In the genomic region with DNA sequence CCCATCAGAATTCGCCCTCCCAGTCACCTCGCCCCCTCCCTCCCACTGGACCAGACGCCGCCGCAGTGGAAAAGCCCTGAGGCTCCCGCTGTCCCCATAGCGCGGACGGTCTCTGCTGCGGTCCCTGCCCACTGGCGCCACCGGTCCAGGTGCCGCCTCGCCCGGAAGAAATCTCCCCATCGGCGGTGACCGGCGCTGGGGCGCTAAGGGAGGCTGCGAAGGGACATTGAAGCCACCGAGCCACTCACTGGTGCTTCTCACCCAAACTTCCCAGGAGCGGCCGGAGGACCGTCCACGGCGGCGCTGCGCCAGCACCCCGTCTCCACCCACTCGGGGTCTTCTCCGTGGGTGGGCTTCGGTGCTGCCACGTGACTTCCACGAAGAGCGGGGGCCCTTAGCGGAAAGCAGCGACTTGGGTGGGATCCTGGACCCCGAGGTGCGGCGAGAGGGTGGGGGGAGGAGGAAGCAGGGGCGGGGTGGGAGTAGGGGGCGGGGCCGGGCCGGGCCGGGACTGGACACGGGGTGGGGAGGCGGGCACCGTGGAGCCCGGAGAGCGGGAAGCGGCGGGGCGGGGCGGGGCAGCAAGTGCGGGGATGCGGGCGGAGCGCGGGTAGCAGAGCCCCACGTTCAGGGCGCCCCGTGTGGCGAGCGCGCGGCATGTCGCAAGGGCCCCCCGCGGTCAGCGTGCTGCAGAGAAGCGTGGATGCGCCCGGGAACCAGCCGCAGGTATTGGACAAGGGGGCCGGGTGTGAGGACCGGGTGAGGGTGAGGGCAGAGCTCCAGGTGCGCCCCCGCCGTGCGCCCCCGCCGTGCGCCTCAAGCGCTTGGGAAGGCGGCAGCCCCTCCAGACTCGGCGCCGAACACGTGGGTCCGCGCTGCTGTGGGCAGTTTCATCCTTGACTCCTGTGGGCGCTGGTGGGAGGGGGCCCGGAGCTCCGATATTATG, we compare ENCODE assay signal across 8 mouse cellular contexts. TPM values are rescaled to one million over a fixed set of nuclear protein-coding genes. Genes with fewer than 3 reads are reported as not detected.
DNase-seq lines count a peak whose midpoint lies in the region; ATAC-seq lines count a peak whose summit lies in the region.

Gene Batf3 (plus strand): TSS at position 46 of the 946 bp plus-strand sequence.

- H3K9ac ChIP-seq in heart, embryonic 12.5 days = peak within 1 kb of the TSS; percentile 70
- peak within 1 kb of the TSS; percentile 75 for H3K9ac ChIP-seq in kidney, embryonic 16.5 days (replicated peaks; ENCODE audit: low read length)

- peaks cover 15% of the 10 kb centered on the region for H3K27me3 ChIP-seq in heart, embryonic 12.5 days (replicated peaks)
- no peaks in the 10 kb centered on the region for H3K27me3 ChIP-seq in kidney, embryonic 16.5 days (ENCODE audit: insufficient read depth, low read length)

- ATAC-seq in heart, embryonic 12.5 days (ENCODE audit: insufficient number of reproducible peaks, low FRiP score) = peak; percentile 56
- ATAC-seq in kidney, embryonic 16.5 days (ENCODE audit: low FRiP score, low TSS enrichment) = peak; percentile 74
- ATAC-seq in erythroid progenitor cell, adult 5-6 weeks (replicated peaks; ENCODE audit: low FRiP score, poor library complexity, severe bottlenecking) = no peak

- no peaks in the 10 kb centered on the region for H3K9me3 ChIP-seq in heart, embryonic 12.5 days (replicated peaks)
- H3K9me3 ChIP-seq in kidney, embryonic 16.5 days (ENCODE audit: low read length) = 0 out of 2 replicates have a peak, but pooled peaks cover 3% of the 10 kb centered on the region

- H3K27ac ChIP-seq in heart, embryonic 12.5 days (ENCODE audit: poor library complexity, severe bottlenecking) = no peak within 1 kb of the TSS
- H3K27ac ChIP-seq in kidney, embryonic 16.5 days (ENCODE audit: low read length) = peak within 1 kb of the TSS; percentile 52; the same call in 1 of the 2 replicates

- peak within 1 kb of the TSS; percentile 98 for H3K4me2 ChIP-seq in heart, embryonic 12.5 days
- peak within 1 kb of the TSS; percentile 100 for H3K4me2 ChIP-seq in kidney, embryonic 16.5 days (replicated peaks; ENCODE audit: low read depth, low read length)

- peaks cover 21% of the 10 kb centered on the region for H3K4me1 ChIP-seq in heart, embryonic 12.5 days (replicated peaks)
- peaks cover 17% of the 10 kb centered on the region for H3K4me1 ChIP-seq in kidney, embryonic 16.5 days (ENCODE audit: insufficient read depth, low read length)

- H3K4me3 ChIP-seq in heart, embryonic 12.5 days = peak within 1 kb of the TSS; percentile 72
- H3K4me3 ChIP-seq in kidney, embryonic 16.5 days (ENCODE audit: low read length) = peak within 1 kb of the TSS; percentile 75

- DNase-seq in ovary, adult 18-20 months (ENCODE audit: low spot score) = peak; percentile 28
- no peak for DNase-seq in ovary, postnatal 10 days (ENCODE audit: low spot score)
- peak; percentile 78 for DNase-seq in embryo, embryonic 11 days
- DNase-seq in lung, postnatal 25 days (ENCODE audit: low spot score) = peak; percentile 21
- peak; percentile 79 for DNase-seq in retina, postnatal 1 day

- H3K36me3 ChIP-seq in heart, embryonic 12.5 days = no peaks in the 10 kb centered on the region
- no peaks in the 10 kb centered on the region for H3K36me3 ChIP-seq in kidney, embryonic 16.5 days (ENCODE audit: insufficient read depth, low read length)

- WGBS in heart, embryonic 12.5 days = 1% methylated on average over 91 of the region's 95 CpGs
- under 1% methylated on average over 60 of the region's 95 CpGs for WGBS in kidney, embryonic 16.5 days

RNA-seq across cellular contexts. Expression of gene Batf3, which starts in this region (rescaled TPM):
- polyA plus RNA-seq in heart, embryonic 12.5 days (2016; fragmentation: Nextera tagmentation; extraction: Ambion mirVana) = 2.4 and 4.8 TPM in 2 replicates
- 13.5 and 14.6 TPM in 2 replicates for polyA plus RNA-seq in kidney, embryonic 16.5 days (2015; fragmentation: Nextera tagmentation; extraction: Ambion mirVana)
- total RNA-seq in erythroid progenitor cell, adult 5-6 weeks (2015; ENCODE audit: low replicate concordance) = 1.4 TPM in 1 of 2 replicates, not detected in the other
- total RNA-seq in erythroid progenitor cell, adult 5-6 weeks (2017; ENCODE audit: low replicate concordance) = not detected in 2 replicates
